Mouse (Mus musculus): ENCODE measurements around the gene Cox7a1. TPM values are rescaled to one million over a fixed set of nuclear protein-coding genes. Genes with fewer than 3 reads are reported as not detected.

Cox7a1 gene
- polyA plus RNA-seq (2014; fragmentation: Nextera tagmentation; extraction: Ambion mirVana), result 2.4 and 3.0 TPM in 2 replicates

GRCm38 (mm10) chr7:30183879-30184289, at the start of gene Cox7a1:
Gene Cox7a1, plus strand, starts transcription at chr7:30184144.
- H3K9ac ChIP-seq (replicated peaks; ENCODE audit: low read length), result no peak within 1 kb of the TSS
- ATAC-seq (replicated peaks; ENCODE audit: insufficient number of reproducible peaks, low FRiP score, low TSS enrichment, low read depth) (0 out of 2 replicates have a peak, but pooled peaks have one; percentile 41), DNase-seq (ENCODE audit: low spot score) (peak; percentile 77)
- no peak within 1 kb of the TSS for H3K27ac ChIP-seq (replicated peaks; ENCODE audit: low read depth, low read length)
- 2% methylated on average over 11 of the region's 11 CpGs for WGBS
- H3K4me1 ChIP-seq (ENCODE audit: control insufficient read depth, insufficient read depth, low read length), result peaks cover 4% of the 10 kb centered on the region; the same call in 1 of the 2 replicates
- H3K27me3 ChIP-seq (ENCODE audit: control insufficient read depth, insufficient read depth, low read length), result no peaks in the 10 kb centered on the region
- no peaks in the 10 kb centered on the region for H3K9me3 ChIP-seq (replicated peaks; ENCODE audit: control insufficient read depth, low read length)
- no peak within 1 kb of the TSS; the same call in 1 of the 2 replicates for H3K4me2 ChIP-seq (ENCODE audit: low read depth, low read length)
- peaks cover 7% of the 10 kb centered on the region; the same call in 1 of the 2 replicates for H3K36me3 ChIP-seq (replicated peaks; ENCODE audit: control insufficient read depth, insufficient read depth, low read depth, low read length)
- H3K4me3 ChIP-seq (ENCODE audit: low read depth, low read length), result no peak within 1 kb of the TSS

GRCm38 (mm10) chr7:30136826-30137225, 47.1 kb upstream of the Cox7a1 start:
- WGBS, result 88% methylated on average over 10 of the region's 10 CpGs
- Histone ChIP-seq H3K4me2 (ENCODE audit: low read depth, low read length) (no peak overlapping the region), H3K4me1 (ENCODE audit: control insufficient read depth, insufficient read depth, low read length) (no peaks in the 10 kb centered on the region), H3K27ac (replicated peaks; ENCODE audit: low read depth, low read length) (no peak overlapping the region), H3K9me3 (replicated peaks; ENCODE audit: control insufficient read depth, low read length) (no peaks in the 10 kb centered on the region; the same call in 1 of the 2 replicates), H3K36me3 (replicated peaks; ENCODE audit: control insufficient read depth, insufficient read depth, low read depth, low read length) (peaks cover 11% of the 10 kb centered on the region), H3K27me3 (ENCODE audit: control insufficient read depth, insufficient read depth, low read length) (no peaks in the 10 kb centered on the region), H3K4me3 (ENCODE audit: low read depth, low read length) (no peak overlapping the region), H3K9ac (replicated peaks; ENCODE audit: low read length) (no peak overlapping the region)
- ATAC-seq (replicated peaks; ENCODE audit: insufficient number of reproducible peaks, low FRiP score, low TSS enrichment, low read depth), result no peak
- no peak for DNase-seq (ENCODE audit: low spot score)

GRCm38 (mm10) chr7:30143170-30143554, 40.8 kb upstream of the Cox7a1 start:
- Histone ChIP-seq H3K9ac (replicated peaks; ENCODE audit: low read length) (peak overlapping the region; percentile 44), H3K4me1 (ENCODE audit: control insufficient read depth, insufficient read depth, low read length) (no peaks in the 10 kb centered on the region), H3K9me3 (replicated peaks; ENCODE audit: control insufficient read depth, low read length) (peaks cover under 1% of the 10 kb centered on the region; the same call in 1 of the 2 replicates), H3K27ac (replicated peaks; ENCODE audit: low read depth, low read length) (no peak overlapping the region), H3K36me3 (replicated peaks; ENCODE audit: control insufficient read depth, insufficient read depth, low read depth, low read length) (peaks cover 3% of the 10 kb centered on the region), H3K4me3 (ENCODE audit: low read depth, low read length) (peak overlapping the region; percentile 40), H3K4me2 (ENCODE audit: low read depth, low read length) (peak overlapping the region; percentile 45), H3K27me3 (ENCODE audit: control insufficient read depth, insufficient read depth, low read length) (no peaks in the 10 kb centered on the region)
- DNase-seq (ENCODE audit: low spot score) (no peak), ATAC-seq (replicated peaks; ENCODE audit: insufficient number of reproducible peaks, low FRiP score, low TSS enrichment, low read depth) (no peak)
- 17% methylated on average over 8 of the region's 8 CpGs for WGBS

- Histone ChIP-seq H3K27ac (replicated peaks; ENCODE audit: low read depth, low read length) (peak overlapping the region; percentile 66), H3K4me1 (ENCODE audit: control insufficient read depth, insufficient read depth, low read length) (no peaks in the 10 kb centered on the region), H3K36me3 (replicated peaks; ENCODE audit: control insufficient read depth, insufficient read depth, low read depth, low read length) (peaks cover 3% of the 10 kb centered on the region), H3K9me3 (replicated peaks; ENCODE audit: control insufficient read depth, low read length) (peaks cover 3% of the 10 kb centered on the region; the same call in 1 of the 2 replicates), H3K4me3 (ENCODE audit: low read depth, low read length) (peak overlapping the region; percentile 40), H3K27me3 (ENCODE audit: control insufficient read depth, insufficient read depth, low read length) (no peaks in the 10 kb centered on the region), H3K9ac (replicated peaks; ENCODE audit: low read length) (peak overlapping the region; percentile 64), H3K4me2 (ENCODE audit: low read depth, low read length) (peak overlapping the region; percentile 45)
- WGBS, result 4% methylated on average over 35 of the region's 35 CpGs
- ATAC-seq (replicated peaks; ENCODE audit: insufficient number of reproducible peaks, low FRiP score, low TSS enrichment, low read depth) (peak; percentile 96), DNase-seq (ENCODE audit: low spot score) (peak; percentile 93)
Measured at GRCm38 (mm10) chr7:30143555-30144209, 40.3 kb upstream of the Cox7a1 start.

- Histone ChIP-seq H3K9me3 (replicated peaks; ENCODE audit: control insufficient read depth, low read length) (peaks cover 13% of the 10 kb centered on the region), H3K4me3 (ENCODE audit: low read depth, low read length) (no peak overlapping the region), H3K9ac (replicated peaks; ENCODE audit: low read length) (no peak overlapping the region), H3K4me2 (ENCODE audit: low read depth, low read length) (no peak overlapping the region), H3K36me3 (replicated peaks; ENCODE audit: control insufficient read depth, insufficient read depth, low read depth, low read length) (peaks cover 3% of the 10 kb centered on the region), H3K27ac (replicated peaks; ENCODE audit: low read depth, low read length) (no peak overlapping the region), H3K27me3 (ENCODE audit: control insufficient read depth, insufficient read depth, low read length) (no peaks in the 10 kb centered on the region), H3K4me1 (ENCODE audit: control insufficient read depth, insufficient read depth, low read length) (no peaks in the 10 kb centered on the region)
- WGBS, result 88% methylated on average over 5 of the region's 5 CpGs
- ATAC-seq (replicated peaks; ENCODE audit: insufficient number of reproducible peaks, low FRiP score, low TSS enrichment, low read depth) (no peak), DNase-seq (ENCODE audit: low spot score) (no peak)
Measured at GRCm38 (mm10) chr7:30147011-30147410, 36.9 kb upstream of the Cox7a1 start.

GRCm38 (mm10) chr7:30154040-30154439, 29.9 kb upstream of the Cox7a1 start:
- peaks cover 20% of the 10 kb centered on the region for H3K36me3 ChIP-seq (replicated peaks; ENCODE audit: control insufficient read depth, insufficient read depth, low read depth, low read length)
- no peak overlapping the region for H3K9ac ChIP-seq (replicated peaks; ENCODE audit: low read length)
- WGBS, result 90% methylated on average over 1 of the region's 1 CpGs
- no peak overlapping the region for H3K4me2 ChIP-seq (ENCODE audit: low read depth, low read length)
- ATAC-seq (replicated peaks; ENCODE audit: insufficient number of reproducible peaks, low FRiP score, low TSS enrichment, low read depth) (no peak), DNase-seq (ENCODE audit: low spot score) (no peak)
- H3K4me1 ChIP-seq (ENCODE audit: control insufficient read depth, insufficient read depth, low read length), result no peaks in the 10 kb centered on the region
- H3K4me3 ChIP-seq (ENCODE audit: low read depth, low read length), result no peak overlapping the region
- no peaks in the 10 kb centered on the region for H3K27me3 ChIP-seq (ENCODE audit: control insufficient read depth, insufficient read depth, low read length)
- peaks cover 31% of the 10 kb centered on the region for H3K9me3 ChIP-seq (replicated peaks; ENCODE audit: control insufficient read depth, low read length)
- H3K27ac ChIP-seq (replicated peaks; ENCODE audit: low read depth, low read length), result no peak overlapping the region

GRCm38 (mm10) chr7:30155507-30155906, 28.4 kb upstream of the Cox7a1 start:
- WGBS, result 86% methylated on average over 3 of the region's 3 CpGs
- peaks cover 34% of the 10 kb centered on the region for H3K9me3 ChIP-seq (replicated peaks; ENCODE audit: control insufficient read depth, low read length)
- H3K4me2 ChIP-seq (ENCODE audit: low read depth, low read length), result no peak overlapping the region
- no peaks in the 10 kb centered on the region for H3K27me3 ChIP-seq (ENCODE audit: control insufficient read depth, insufficient read depth, low read length)
- no peaks in the 10 kb centered on the region for H3K4me1 ChIP-seq (ENCODE audit: control insufficient read depth, insufficient read depth, low read length)
- no peak for ATAC-seq (replicated peaks; ENCODE audit: insufficient number of reproducible peaks, low FRiP score, low TSS enrichment, low read depth)
- H3K36me3 ChIP-seq (replicated peaks; ENCODE audit: control insufficient read depth, insufficient read depth, low read depth, low read length), result peaks cover 31% of the 10 kb centered on the region
- DNase-seq (ENCODE audit: low spot score), result no peak
- H3K4me3 ChIP-seq (ENCODE audit: low read depth, low read length), result no peak overlapping the region
- H3K27ac ChIP-seq (replicated peaks; ENCODE audit: low read depth, low read length), result no peak overlapping the region
- H3K9ac ChIP-seq (replicated peaks; ENCODE audit: low read length), result no peak overlapping the region

GRCm38 (mm10) chr7:30163113-30163512, 20.8 kb upstream of the Cox7a1 start:
- no peaks in the 10 kb centered on the region for H3K4me1 ChIP-seq (ENCODE audit: control insufficient read depth, insufficient read depth, low read length)
- no peaks in the 10 kb centered on the region for H3K27me3 ChIP-seq (ENCODE audit: control insufficient read depth, insufficient read depth, low read length)
- H3K27ac ChIP-seq (replicated peaks; ENCODE audit: low read depth, low read length), result no peak overlapping the region
- DNase-seq (ENCODE audit: low spot score) (no peak), ATAC-seq (replicated peaks; ENCODE audit: insufficient number of reproducible peaks, low FRiP score, low TSS enrichment, low read depth) (no peak)
- peaks cover 47% of the 10 kb centered on the region for H3K9me3 ChIP-seq (replicated peaks; ENCODE audit: control insufficient read depth, low read length)
- no peak overlapping the region for H3K9ac ChIP-seq (replicated peaks; ENCODE audit: low read length)
- H3K4me3 ChIP-seq (ENCODE audit: low read depth, low read length), result no peak overlapping the region
- peaks cover 65% of the 10 kb centered on the region for H3K36me3 ChIP-seq (replicated peaks; ENCODE audit: control insufficient read depth, insufficient read depth, low read depth, low read length)
- 97% methylated on average over 5 of the region's 5 CpGs for WGBS
- H3K4me2 ChIP-seq (ENCODE audit: low read depth, low read length), result no peak overlapping the region
